Mouse (Mus musculus) megakaryocyte, embryonic 14.5 days (primary cell): ENCODE measurements around the gene Actl7b.

Experiments
- FLI1 ChIP-seq: IDR thresholded peaks from 2 replicates; pipeline ENCODE4 v1.6.1; 2012; ENCODE audit warnings: low read length, inconsistent platforms, mixed read lengths
- GATA1 ChIP-seq: IDR thresholded peaks from 3 replicates; pipeline ENCODE4 v1.6.1; 2012; ENCODE audit warnings: mixed read lengths, low read length, inconsistent platforms, borderline replicate concordance

GRCm38 (mm10) chr4:56740020-56740485, 1.2 kb downstream of the Actl7b start, which contains the start of gene Gm26657:
- TF ChIP-seq GATA1 (no peak), FLI1 (no peak)
